Mouse (Mus musculus): Measurements from ENCODE around the gene Polr2h. TPM values are rescaled to one million over a fixed set of nuclear protein-coding genes. Genes with fewer than 3 reads are reported as not detected.

Gene Polr2h
- polyA plus RNA-seq, 1 experiment from 2014 or later, result 87.1 TPM

DNA sequence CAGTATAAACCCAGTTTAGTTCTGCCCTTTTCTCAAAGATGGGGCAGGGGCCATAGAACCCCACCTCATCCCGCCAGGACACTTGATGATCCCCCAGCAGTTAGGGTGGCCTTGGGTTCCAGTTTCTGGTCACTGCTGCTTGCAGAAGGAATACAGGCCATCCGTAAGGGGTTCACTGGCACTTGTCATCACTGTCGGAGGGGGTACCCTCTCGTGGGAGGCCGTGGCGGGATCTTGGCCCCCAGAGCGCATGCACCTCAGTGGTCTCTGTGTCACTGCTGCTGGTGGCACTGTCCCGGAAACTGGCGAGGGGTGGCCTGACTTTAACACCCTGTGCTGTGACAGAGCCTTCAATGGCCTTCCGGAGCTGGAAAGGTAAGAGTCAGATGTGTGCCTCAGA is 14.4 kb upstream of the Polr2h start:
- no peak overlapping the region for H3K4me3 ChIP-seq
- no peaks in the 10 kb centered on the region for H3K27me3 ChIP-seq
- H3K9me3 ChIP-seq, result no peaks in the 10 kb centered on the region
- H3K9ac ChIP-seq, result no peak overlapping the region
- peaks cover 73% of the 10 kb centered on the region for H3K36me3 ChIP-seq
- H3K4me1 ChIP-seq, result peaks cover 26% of the 10 kb centered on the region
- H3K4me2 ChIP-seq, result no peak overlapping the region
- H3K27ac ChIP-seq, result no peak overlapping the region
- no peak for ATAC-seq (ENCODE audit: insufficient number of reproducible peaks, low FRiP score, low TSS enrichment, low read depth)
- WGBS, result 90% methylated on average over 10 of the region's 10 CpGs

DNA sequence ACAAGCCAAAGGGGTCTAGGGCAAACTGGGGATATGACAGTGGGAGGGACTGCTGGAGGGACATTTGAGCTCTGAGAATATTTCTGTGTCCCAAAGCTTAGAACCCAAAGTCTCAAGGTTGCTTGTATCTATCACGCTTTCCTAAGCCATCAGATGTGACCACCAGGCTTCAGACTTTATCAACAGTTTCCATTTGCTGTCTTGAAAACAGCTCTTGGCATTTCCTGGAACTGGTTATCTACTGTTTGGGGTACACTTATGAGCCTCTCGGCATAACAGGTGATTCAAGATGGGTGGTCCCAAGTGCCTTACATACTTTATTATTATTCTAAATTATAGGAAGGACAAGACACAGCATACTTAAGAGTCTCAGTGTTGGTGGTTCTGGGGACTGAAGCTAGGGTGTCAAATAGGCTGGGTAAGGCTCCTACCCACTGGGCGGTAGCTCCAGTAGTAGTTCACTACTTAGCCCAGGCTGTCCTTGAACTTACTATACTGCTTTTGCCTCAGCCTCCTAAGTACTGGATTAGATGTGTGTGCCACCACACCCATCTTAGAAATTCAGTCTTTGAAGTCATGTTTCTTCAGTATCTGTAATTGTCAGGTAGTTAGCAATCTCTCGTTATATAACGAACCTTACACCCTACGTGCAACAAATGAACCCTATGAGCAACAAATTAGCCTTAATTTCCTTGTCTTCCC is 13.6 kb upstream of the Polr2h start:
- H3K9ac ChIP-seq, result no peak overlapping the region
- no peaks in the 10 kb centered on the region for H3K9me3 ChIP-seq
- H3K27me3 ChIP-seq, result no peaks in the 10 kb centered on the region
- H3K36me3 ChIP-seq, result peaks cover 77% of the 10 kb centered on the region
- peaks cover 26% of the 10 kb centered on the region for H3K4me1 ChIP-seq
- no peak overlapping the region for H3K4me3 ChIP-seq
- ATAC-seq (ENCODE audit: insufficient number of reproducible peaks, low FRiP score, low TSS enrichment, low read depth), result no peak
- no peak overlapping the region for H3K27ac ChIP-seq
- WGBS, result 84% methylated on average over 6 of the region's 6 CpGs
- H3K4me2 ChIP-seq, result no peak overlapping the region

DNA sequence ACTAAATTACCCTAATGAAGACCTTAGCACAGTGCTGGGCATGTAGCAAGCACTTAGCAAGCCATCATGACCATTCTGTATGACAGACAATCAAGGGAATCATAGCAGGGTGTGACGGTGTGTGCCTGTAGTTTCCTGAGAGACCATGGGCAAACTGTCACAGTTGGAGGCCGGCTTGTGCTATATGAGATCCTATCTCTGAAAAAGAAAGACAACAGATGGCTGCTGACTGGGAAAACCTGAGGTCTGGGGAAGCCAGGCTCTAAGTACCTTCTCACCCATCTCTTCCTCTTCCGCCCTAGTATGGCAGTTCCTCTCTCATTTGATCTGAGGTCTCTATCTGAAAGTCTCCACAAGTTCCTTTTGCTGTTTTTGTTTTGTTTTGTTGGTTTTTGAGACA is 11.7 kb upstream of the Polr2h start:
- Histone ChIP-seq H3K4me1 (peaks cover 20% of the 10 kb centered on the region), H3K27me3 (no peaks in the 10 kb centered on the region), H3K4me3 (no peak overlapping the region), H3K4me2 (no peak overlapping the region), H3K9ac (no peak overlapping the region), H3K9me3 (no peaks in the 10 kb centered on the region), H3K27ac (no peak overlapping the region), H3K36me3 (peaks cover 76% of the 10 kb centered on the region)
- no peak for ATAC-seq (ENCODE audit: insufficient number of reproducible peaks, low FRiP score, low TSS enrichment, low read depth)
- WGBS, result 85% methylated on average over 3 of the region's 3 CpGs

DNA sequence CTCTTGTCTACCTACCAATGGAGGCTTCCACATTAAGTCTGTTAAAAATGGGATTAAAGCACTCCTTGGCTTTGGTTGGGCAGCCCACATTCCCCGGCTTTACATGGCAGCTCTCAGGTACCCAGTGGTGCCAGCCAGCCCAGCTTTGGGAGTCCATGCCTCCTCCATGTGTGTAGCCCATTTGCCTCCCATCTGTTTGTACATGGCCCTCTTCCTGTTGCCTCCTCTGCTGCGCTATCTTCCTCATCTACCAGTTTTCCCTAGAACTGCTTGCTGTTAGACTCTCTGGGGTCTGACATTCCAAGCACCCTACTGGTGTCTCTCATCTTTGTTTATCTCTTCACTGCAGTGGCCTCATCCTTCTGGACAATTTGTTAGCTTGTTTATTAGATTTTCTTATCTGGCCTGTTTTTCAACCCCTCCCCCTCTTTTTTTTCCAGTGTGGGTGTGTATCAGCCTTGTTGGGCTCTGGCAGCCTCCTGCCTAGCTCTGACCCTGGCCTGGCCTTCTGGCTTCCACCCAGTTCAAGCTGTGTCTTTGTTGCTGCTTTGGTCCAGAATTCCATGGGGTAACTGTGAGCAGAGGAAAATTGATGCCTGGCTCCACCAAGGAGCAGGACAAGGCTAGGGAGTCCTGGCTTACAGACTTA is 10.9 kb upstream of the Polr2h start:
- Histone ChIP-seq H3K4me2 (no peak overlapping the region), H3K27me3 (no peaks in the 10 kb centered on the region), H3K9ac (no peak overlapping the region), H3K4me3 (no peak overlapping the region), H3K4me1 (peaks cover 16% of the 10 kb centered on the region), H3K9me3 (no peaks in the 10 kb centered on the region), H3K27ac (no peak overlapping the region), H3K36me3 (peaks cover 79% of the 10 kb centered on the region)
- ATAC-seq (ENCODE audit: insufficient number of reproducible peaks, low FRiP score, low TSS enrichment, low read depth), result no peak
- WGBS, result 87% methylated on average over 2 of the region's 2 CpGs

DNA sequence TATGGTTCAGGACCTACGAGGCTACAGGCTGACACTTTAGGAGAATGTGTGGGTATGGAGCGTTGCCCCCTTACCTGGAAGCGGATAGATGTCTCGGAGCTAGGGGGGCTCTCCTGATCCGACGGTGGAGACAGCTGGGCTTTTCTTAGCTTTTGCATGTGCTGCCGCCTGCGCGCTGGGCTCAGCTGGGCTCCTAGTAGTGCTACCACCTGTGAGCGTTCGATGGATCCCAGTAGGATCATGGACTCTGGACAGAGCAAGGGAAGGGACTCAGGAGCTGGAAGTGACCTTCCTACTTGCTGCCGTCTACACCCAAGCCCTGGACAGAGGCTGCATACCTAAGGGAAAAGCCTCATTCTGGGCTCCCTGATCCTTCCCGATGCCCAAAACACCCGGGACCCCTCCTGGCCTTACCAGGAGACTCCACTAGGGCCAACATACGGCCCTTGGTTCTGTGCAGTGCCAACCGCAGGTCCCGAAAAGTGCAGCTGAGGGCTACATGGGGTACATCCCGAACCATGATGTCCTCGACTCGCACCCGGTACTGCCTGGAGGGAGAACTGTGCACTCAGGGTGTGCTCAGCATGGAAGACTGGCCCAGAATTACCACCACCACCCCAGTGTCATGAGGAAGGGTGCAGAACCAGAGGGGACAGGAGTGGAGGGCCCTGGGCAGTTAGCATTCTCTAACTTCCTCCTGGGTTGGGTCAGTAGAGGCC is 9.1 kb upstream of the Polr2h start:
- Histone ChIP-seq H3K9me3 (no peaks in the 10 kb centered on the region), H3K4me1 (peaks cover 2% of the 10 kb centered on the region; the same call in 1 of the 2 replicates), H3K4me2 (no peak overlapping the region), H3K4me3 (no peak overlapping the region), H3K27ac (no peak overlapping the region), H3K36me3 (peaks cover 92% of the 10 kb centered on the region), H3K9ac (no peak overlapping the region), H3K27me3 (no peaks in the 10 kb centered on the region)
- no peak for ATAC-seq (ENCODE audit: insufficient number of reproducible peaks, low FRiP score, low TSS enrichment, low read depth)
- 93% methylated on average over 21 of the region's 21 CpGs for WGBS

DNA sequence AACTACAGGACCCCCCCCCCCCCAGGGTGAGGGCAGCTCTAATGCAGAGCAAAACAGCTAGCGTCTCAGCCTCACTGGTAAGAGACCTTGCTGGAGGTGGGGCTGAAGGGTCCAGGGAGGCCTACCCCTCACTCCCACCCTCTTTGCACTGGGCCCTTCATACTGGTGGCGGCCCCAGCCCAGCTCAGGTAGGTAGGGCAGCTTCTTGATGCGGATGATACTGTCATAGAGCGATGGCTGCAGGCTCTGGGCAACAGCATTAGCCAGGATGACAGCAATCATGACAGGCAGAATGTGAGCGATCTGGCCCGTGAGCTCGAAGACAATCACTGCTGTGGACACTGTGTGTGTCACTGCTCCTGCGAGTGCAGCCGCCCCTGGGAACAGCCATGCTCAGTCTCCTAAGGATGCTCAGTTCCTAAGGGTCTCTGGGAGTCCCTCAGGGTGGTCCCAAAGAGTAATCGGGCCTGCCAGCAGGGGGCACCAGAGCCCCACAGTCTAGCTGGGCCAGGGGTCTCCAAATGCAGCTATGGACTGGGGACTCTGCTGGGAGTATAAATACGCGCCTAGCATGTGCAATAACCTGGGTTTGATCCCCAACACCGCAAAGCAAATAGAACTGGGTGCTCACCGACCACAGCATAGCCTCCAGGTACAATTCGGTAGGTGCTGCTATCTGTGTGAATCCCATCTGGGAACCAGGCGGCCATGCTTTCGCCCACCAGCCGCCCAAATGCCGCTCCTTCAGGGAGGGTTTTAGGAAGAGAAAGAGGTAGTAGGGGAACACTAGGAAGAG is 8.3 kb upstream of the Polr2h start:
- Histone ChIP-seq H3K9ac (no peak overlapping the region), H3K4me3 (no peak overlapping the region), H3K4me2 (no peak overlapping the region), H3K36me3 (peaks cover 85% of the 10 kb centered on the region), H3K27ac (no peak overlapping the region), H3K9me3 (no peaks in the 10 kb centered on the region), H3K27me3 (no peaks in the 10 kb centered on the region), H3K4me1 (peaks cover 9% of the 10 kb centered on the region)
- WGBS, result 74% methylated on average over 19 of the region's 19 CpGs
- ATAC-seq (ENCODE audit: insufficient number of reproducible peaks, low FRiP score, low TSS enrichment, low read depth), result no peak

DNA sequence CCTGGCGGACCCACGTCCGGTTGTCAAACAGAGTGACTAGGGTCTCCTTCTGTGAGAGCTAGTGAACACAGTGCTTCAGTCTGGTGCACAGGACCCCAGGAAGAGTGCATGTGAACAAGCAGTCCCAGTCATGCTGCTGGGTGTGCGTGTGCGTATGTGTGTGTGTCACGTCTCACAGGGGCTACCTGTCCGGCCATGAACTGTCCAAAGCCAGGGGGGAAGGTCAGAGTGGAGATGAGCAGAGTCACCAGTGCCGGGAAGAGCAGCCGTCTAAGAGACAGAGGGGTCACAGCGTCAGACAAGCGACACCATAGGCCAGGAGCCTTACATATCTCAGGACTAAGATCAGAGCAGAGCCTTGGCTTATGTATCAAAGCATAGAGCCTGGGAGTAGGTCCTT is 7.1 kb upstream of the Polr2h start:
- Histone ChIP-seq H3K4me3 (no peak overlapping the region), H3K27me3 (no peaks in the 10 kb centered on the region), H3K27ac (no peak overlapping the region), H3K9ac (no peak overlapping the region), H3K36me3 (peaks cover 73% of the 10 kb centered on the region), H3K4me1 (peaks cover 21% of the 10 kb centered on the region), H3K9me3 (no peaks in the 10 kb centered on the region), H3K4me2 (no peak overlapping the region)
- no peak for ATAC-seq (ENCODE audit: insufficient number of reproducible peaks, low FRiP score, low TSS enrichment, low read depth)
- 92% methylated on average over 11 of the region's 11 CpGs for WGBS

DNA sequence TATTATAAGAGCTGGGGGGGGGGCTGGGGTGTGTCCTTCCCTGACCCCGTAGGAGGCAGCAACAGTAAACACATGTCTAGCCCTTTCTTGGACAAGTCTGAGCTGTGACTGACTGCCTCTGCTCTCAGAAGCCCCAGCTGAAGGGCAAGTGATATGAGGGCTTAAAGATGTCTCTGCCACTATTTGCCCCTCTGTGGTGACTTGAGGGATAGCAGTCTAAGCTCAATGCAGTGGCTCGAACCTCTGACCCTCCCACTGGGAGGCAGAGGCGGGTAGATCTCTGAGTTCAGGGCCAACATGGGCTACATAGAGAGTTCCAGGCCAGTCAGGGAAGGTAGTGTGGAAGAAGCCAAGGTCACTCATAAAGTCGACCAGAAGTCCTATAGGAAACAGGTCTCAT is 6.7 kb upstream of the Polr2h start:
- Histone ChIP-seq H3K9ac (no peak overlapping the region), H3K27me3 (no peaks in the 10 kb centered on the region), H3K36me3 (peaks cover 70% of the 10 kb centered on the region), H3K9me3 (no peaks in the 10 kb centered on the region), H3K4me1 (peaks cover 25% of the 10 kb centered on the region), H3K4me3 (no peak overlapping the region), H3K27ac (no peak overlapping the region), H3K4me2 (no peak overlapping the region)
- no peak for ATAC-seq (ENCODE audit: insufficient number of reproducible peaks, low FRiP score, low TSS enrichment, low read depth)
- 81% methylated on average over 4 of the region's 4 CpGs for WGBS

DNA sequence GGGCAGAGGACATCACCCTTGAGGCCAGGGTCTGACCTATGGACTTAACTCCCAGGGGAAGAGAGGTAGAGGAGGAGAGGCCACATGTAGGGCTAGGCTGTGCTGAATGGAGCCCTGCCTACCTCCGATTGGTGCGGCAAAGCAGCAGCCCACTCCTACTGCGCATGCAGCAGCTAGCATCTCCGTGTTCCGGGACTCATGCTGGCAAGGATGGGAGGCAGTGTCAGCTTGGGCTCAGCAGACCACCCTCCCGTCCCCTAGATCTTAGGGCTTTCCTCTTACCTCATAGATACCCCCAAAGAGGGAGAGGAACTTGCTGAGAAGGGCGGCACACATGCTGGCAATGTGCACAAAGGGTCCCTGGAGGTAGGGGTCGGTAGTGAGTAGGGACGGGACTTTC is 5.3 kb upstream of the Polr2h start:
- H3K36me3 ChIP-seq, result peaks cover 56% of the 10 kb centered on the region
- no peak for ATAC-seq (ENCODE audit: insufficient number of reproducible peaks, low FRiP score, low TSS enrichment, low read depth)
- WGBS, result 80% methylated on average over 9 of the region's 9 CpGs

DNA sequence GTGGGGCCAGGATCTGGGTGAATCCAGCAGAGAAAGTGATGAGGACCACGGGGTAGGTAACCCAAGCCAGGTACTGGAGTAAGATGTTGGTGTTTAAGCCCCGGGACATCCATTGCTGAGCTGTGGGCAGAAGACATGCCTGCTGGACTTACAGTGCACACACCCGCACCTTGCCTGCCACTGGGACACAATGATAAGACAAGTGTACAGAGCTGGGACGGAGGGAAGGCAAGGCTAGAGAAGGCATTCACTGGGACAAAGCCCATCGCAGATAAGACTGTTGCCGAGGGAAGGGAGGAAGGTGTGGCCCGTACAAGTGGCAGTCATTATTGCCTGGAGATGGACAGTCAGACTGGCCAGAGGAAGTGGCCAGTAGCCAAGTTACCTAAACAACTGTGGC is 4.6 kb upstream of the Polr2h start:
- no peak overlapping the region for H3K27ac ChIP-seq
- peaks cover 49% of the 10 kb centered on the region for H3K36me3 ChIP-seq
- H3K9ac ChIP-seq, result no peak overlapping the region
- H3K27me3 ChIP-seq, result no peaks in the 10 kb centered on the region
- H3K4me2 ChIP-seq, result no peak overlapping the region
- no peak overlapping the region for H3K4me3 ChIP-seq
- ATAC-seq (ENCODE audit: insufficient number of reproducible peaks, low FRiP score, low TSS enrichment, low read depth), result no peak
- H3K9me3 ChIP-seq, result no peaks in the 10 kb centered on the region
- WGBS, result 91% methylated on average over 7 of the region's 7 CpGs
- peaks cover 36% of the 10 kb centered on the region for H3K4me1 ChIP-seq

More for the DNA sequence above, 5.3 kb upstream of the Polr2h start:
- no peak overlapping the region for H3K27ac ChIP-seq
- no peak overlapping the region for H3K4me3 ChIP-seq
- no peak overlapping the region for H3K9ac ChIP-seq
- H3K9me3 ChIP-seq, result no peaks in the 10 kb centered on the region
- H3K4me2 ChIP-seq, result no peak overlapping the region
- peaks cover 33% of the 10 kb centered on the region for H3K4me1 ChIP-seq
- H3K27me3 ChIP-seq, result no peaks in the 10 kb centered on the region

DNA sequence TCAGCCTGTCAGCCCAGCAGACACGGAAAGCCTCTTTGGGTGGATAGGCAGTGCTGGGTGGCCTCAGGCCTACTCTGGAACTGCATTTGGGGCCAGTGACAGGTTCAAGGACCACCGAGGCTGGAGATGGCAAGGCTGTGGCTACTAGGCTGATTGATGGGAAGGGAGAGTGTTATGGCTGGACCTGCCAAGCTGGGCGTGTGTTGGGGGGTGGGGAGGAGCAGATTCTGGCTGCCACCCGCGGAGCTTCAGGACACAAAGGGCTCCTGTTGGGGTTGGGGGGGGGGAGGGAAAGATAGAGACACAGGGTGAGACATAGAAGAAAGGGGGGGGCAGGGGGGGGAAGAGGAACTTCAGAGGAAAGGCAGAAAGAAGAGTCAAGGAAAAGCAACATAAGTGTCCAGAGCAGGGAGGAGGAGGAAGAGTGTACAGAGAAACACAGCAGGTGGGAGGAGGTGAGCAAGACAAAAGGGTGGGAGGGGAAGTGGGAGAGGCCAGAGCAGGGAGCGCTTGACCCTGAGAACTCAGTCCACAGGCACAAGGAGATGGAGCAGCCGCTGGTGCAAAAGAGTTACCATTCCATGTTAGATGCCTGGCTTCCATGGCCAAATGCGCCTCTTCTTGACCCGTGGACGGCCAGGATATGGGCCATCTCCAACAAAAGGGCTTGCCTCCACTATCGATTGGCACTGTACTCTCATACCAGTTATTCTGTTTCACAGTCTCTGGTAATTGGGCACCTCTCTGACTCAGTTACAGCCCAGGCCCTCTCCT is 3.0 kb upstream of the Polr2h start:
- Histone ChIP-seq H3K4me1 (peaks cover 43% of the 10 kb centered on the region), H3K9ac (no peak overlapping the region), H3K4me2 (peak overlapping the region; percentile 90), H3K4me3 (peak overlapping the region; percentile 67), H3K27ac (no peak overlapping the region), H3K27me3 (no peaks in the 10 kb centered on the region), H3K36me3 (peaks cover 35% of the 10 kb centered on the region), H3K9me3 (no peaks in the 10 kb centered on the region)
- no peak for ATAC-seq (ENCODE audit: insufficient number of reproducible peaks, low FRiP score, low TSS enrichment, low read depth)
- 47% methylated on average over 11 of the region's 11 CpGs for WGBS

All from limb, embryonic 15.5 days (tissue).